Mouse (Mus musculus) thymus, postnatal 36 days (tissue): ENCODE data around the gene Akt1.

Experiments
- DNase-seq, 2 experiments: peaks; one replicate each; pipeline ENCODE4 v3.0.0; 2022; ENCODE audit warnings: mixed read lengths in 2 of 2

Akt1 gene

DNA sequence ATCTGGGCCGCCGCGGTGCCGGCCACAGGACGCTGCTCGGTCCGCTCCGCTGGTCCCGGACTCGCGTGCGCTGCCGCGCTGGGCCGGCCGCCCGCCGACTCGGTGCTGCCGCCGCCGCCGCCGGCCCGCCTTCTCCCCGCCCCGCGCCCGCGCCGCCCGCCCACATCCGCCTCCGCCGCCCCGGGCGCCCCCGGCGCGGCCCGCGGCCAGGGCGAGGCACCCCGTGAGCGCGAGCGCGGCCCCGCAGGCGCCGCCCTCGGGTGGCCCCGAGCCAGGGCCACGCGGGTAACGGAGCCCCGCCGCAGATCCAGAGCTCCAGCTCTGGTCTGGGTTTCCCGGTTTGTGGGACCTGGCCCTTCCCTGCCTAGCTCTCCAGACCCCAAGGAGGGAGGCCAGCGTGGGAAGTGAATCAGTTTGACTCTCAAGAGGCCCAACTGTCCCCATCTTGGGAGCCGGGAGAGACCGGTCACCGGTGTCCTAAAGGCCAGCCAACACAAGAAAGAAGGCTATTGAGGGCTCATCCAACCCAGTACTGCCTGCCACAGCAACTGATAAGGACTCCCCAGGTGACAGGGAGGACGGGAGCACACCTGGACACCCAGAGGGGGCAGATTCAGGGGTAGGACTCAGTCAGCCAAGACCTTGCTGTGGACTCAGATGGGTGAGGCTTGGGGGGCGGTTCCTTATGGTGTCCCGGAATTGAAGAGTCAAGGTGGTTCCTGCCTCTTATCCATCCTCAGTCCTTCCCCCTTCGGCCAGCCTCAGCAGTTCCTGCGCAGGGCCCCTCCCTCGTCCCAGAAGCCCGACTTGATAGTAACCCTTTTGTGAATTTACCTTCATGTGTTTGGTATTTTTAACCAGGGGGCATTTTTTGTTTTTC lies at the start of gene Akt1:
Gene Akt1, minus strand, starts transcription at position 753 of the 880 bp plus-strand sequence.
- DNase-seq, result peak; percentile 63 to 71

DNA sequence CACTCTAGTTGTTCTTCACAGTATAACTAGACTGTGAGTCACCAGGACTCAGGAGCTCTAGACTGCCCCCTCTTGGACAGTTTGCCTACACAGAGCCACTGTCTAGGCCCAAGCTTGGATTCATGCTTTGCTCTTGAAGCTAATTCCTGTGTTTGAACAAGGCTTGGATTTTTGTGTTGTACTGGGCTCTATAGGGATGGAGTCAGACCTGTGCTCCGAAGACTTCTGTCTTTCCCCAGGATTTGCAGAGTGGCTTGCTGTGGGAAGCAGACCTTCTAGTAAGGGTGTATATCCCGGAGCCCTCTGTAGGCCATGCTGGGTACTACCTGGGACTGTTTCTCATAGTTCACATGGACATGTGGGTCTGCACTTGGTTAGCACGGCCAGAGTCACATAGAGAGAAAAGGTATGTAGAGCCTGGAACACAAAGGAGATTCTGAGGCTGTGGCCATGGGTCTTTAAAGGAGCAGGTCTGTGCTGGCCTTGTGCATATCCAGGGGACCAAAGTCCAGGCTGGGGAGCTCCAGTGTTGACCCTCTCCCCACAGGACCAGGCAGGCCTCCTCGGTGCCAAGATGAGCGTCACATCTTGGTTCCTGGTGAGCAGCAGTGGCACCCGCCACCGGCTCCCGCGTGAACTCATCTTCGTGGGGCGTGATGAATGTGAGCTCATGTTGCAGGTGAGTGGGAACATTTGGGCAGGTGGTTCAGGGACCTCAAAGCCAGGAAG lies 49.6 kb upstream of the Akt1 start:
- DNase-seq, result peak; percentile 66 to 76

DNA sequence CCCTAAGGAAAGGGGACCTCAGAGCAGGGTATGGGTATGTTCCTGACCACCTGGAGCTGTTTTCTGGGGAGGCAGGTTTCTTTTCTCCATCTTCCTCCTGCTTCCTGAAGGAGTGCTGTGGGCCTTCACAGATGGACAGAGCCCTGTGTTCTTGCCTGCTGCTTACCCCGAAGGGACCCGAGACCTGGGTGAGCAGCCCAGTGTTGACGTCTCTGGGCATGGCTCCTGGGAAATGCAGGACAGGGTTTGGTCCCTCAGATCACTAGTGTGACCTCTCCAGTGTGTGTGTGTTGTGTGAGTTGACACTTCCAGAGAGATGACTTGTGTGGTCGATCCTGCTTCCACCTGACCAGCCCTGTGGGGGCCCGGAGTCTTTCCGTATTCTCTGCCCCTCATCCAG lies 48.8 kb upstream of the Akt1 start:
- no peak for DNase-seq

DNA sequence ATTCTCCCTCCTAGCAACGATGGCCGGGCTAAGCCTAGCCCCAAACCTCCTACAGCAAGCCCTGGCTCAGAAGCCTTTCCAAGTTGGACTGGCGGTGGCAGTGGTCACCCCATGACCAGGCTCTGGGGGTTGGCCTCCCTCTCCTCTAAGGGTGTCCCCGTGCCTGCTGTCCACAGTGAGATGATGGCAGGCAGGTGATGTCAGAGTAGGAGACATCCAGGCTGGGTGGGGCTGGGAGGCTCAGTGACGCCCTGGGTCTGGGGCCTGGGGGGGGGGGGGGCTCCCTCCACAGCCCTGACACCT lies 48.3 kb upstream of the Akt1 start:
- DNase-seq, result no peak

- peak in 1 of 2 experiments; percentile 41 for DNase-seq
Observed at GRCm38 (mm10) chr12:112722240-112723027, 47.8 kb upstream of the Akt1 start.

DNA sequence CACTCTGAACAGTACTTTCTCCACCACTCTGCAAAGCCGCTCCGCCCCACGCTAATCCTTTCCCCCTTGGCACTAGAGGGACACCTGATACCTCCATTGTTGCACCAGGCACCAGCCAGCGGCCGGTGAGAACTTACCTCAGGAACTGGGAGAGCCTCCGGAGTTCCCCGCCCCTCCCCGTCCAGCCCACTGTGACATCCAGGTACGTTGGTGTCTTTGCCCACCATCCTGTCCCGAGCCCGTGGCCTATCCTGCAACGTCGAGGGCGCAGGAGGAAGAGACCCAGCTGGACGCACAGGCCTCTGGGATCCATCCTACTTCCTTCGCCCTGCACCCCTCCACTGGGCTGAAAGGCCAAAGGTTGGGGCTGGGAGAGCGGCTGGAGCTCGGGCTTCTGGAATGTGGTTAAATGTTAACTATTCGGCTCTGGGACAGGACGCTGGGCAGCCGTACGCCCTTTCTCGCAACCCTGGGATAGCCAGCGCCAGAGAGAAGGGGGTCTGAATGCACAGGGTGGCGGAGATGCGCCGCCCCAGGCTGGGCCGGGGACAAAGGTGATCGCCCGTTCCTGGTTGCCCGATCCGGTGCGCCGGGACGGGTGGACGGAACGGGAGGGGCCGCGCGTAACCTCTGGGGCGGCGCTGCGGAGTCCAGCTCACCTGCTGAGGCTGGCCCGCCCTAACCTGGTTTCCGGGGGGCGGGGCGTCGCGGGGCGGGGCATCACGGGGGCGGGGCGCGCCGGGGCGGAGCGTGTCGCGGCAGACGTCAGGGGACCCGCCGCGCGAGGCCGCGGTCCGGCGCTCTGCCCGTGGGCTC lies 46.9 kb upstream of the Akt1 start:
- peak; percentile 47 to 62 for DNase-seq

DNA sequence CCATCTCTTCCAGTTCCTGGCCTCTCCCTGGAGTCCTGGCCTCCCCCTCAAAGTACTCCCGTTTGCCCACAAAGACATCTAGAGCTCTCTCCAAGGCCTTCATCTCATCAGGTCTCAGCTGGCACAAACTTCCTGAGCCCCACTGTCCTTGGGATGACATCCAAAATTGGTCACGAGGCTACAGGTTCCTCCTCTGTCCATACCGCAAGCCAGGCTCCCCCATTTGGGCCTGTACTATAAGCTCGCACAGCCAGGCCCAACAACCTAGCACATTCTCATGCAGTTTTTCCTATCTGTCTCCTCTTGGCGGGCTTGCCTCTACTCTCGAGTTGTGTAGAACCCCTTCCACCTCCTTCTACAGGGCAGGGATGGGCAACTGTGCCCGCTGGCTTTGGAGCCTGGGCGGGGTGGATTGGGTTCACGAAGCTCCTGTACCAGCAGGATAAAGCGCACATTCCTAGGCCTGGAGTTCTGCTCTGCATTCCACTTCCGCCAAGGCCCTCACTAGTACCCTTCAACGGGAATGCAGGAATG lies 46.3 kb upstream of the Akt1 start:
- DNase-seq, result no peak

DNA sequence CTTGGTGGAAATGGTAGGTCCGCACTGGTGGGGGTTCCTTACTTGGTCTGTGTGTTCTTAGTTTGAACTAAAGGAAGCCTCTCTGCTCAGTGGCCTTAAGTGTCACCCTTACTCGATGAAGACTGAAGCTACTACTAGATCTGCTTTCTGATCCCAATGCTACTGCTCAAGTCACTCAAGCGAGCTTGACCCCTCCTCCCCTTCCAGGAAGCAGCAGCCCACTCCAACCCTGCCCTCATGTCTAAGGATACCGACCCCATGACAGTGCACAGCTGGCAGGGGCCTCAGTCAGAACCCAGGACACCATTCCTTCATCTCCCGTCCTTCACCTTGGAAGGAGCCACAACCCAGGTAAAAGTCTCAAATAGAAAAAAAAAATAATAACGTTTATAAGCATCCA lies 45.5 kb upstream of the Akt1 start, which contains the start of gene Cep170b:
Gene Cep170b, plus strand, starts transcription at position 240 of the 400 bp plus-strand sequence.
- DNase-seq, result no peak

DNA sequence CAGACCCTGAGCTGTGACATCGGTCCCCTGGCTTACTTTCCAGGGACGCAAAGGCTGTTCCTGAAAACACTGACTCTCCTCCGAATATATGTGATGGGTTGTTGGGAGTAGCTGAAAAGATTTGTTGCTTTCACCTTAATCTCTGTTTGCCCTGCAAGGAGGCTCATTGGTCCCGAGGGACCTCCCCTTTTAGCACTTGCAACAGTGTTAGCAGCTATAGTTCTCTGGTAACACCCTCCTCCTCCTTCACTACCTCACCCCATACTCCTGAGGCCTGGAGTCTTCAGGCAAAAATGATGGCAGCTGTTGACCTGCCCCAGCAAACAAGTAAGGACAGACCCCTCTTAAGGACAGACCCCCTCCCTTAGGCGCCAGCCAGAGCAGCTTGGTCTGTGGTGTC lies 44.3 kb upstream of the Akt1 start:
- no peak for DNase-seq

DNA sequence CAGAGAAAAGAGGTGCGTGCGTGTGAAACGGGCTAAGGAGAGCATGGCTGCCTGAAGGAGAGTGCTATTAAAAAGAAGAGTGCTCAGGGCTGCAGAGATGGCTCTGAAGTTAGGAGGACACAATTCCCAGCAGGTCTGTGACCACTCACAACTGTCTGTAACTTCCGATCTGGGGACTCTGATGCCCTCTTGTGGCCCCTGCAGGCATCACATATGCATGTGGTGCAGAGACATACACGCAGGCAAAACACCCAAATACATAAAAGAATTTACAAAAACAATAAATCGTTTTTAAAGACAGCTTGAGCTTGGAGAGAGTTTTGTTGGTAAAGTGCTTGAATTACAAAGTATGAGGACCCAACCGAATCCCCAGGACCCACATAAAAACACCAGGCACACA lies 42.5 kb upstream of the Akt1 start:
- DNase-seq, result peak; percentile 64 to 67

DNA sequence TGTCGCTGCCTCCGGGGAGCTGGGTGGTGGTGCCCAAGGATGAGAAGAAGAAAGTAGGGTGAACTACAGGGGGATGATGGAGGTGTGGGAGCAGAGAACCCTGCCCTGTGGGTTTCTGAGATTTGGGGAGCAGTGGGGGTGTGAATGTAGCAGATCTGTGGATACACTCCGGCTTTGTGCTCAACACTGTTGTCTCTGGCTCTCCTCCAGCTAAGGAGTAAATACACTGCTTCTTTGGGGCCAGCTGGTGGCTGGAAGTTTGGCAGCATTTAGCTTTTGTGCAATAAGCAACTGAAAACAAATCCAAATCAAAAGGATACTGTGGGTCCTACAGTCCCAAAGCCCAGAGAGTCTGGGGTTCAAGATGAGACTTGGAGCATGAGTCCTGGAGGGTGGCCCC lies 39.3 kb upstream of the Akt1 start:
- DNase-seq, result no peak

DNA sequence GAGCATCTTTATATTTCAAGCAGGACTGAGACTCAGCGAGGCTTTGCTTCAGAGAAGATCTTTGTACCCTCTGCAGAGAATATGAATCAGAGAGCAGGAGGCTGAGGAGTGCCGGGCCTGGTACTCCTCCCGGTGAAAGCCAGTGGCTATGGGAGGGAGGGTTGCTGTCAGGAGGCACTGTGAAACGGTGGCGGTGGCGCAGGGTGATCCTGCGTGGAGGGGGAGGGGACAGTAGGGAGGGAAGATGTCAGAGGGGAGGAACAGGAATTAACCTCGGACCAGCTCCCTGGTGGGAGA lies 32.8 kb upstream of the Akt1 start:
- no peak for DNase-seq

GRCm38 (mm10) chr12:112706704-112707572 lies 32.3 kb upstream of the Akt1 start:
- DNase-seq, result peak; percentile 83 to 87

- no peak for DNase-seq
Observed at GRCm38 (mm10) chr12:112702374-112703320, 28.0 kb upstream of the Akt1 start.

- DNase-seq, result no peak
Observed at GRCm38 (mm10) chr12:112700522-112700921, 25.8 kb upstream of the Akt1 start.

GRCm38 (mm10) chr12:112696806-112697425 lies 22.2 kb upstream of the Akt1 start:
- no peak for DNase-seq

DNA sequence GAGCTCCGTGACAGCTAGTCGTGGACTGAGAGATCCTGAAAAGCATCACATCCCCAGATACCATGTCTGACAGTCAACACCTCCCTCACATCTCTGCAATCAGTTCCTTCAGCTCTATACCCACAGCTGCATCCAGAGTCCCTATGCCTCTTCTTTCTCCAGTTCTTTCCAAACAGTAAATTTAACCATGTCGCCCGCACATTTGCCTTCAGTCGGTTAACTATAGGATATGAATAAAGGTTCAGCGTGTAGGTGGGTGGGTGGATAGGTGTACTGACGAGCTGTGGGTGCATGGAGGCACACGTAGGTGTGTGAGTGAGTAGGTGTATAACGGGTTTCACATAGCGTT lies 19.4 kb upstream of the Akt1 start:
- no peak for DNase-seq

- DNase-seq, result peak; percentile 92 to 93
Observed at GRCm38 (mm10) chr12:112693185-112694126, 18.8 kb upstream of the Akt1 start.

DNA sequence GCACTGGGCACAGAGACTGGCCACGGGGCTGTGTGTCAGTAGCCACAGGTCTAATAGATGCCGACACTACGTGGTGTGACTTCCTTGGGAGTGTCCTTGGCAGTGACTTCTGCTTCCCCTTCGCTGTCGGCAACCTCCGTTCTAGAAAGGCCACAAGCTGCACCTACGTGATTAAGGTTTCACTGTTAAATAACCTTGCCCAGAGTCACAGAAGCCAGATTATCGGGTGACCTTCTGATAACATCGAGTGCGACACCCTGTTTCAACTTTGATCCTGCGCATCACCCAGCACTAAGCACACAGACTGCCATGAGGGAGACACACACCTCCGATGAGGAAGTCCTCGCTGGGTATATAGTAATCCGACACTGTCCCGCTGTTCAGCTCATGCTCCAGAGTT lies 13.8 kb upstream of the Akt1 start:
- DNase-seq, result no peak
